Mouse (Mus musculus): ENCODE results near the gene 5830411N06Rik. TPM values are rescaled to one million over a fixed set of nuclear protein-coding genes. Genes with fewer than 3 reads are reported as not detected.

Gene 5830411N06Rik
- polyA plus RNA-seq (2012; rRNA removed), result 0.18 and 0.28 TPM in 2 replicates

DNA sequence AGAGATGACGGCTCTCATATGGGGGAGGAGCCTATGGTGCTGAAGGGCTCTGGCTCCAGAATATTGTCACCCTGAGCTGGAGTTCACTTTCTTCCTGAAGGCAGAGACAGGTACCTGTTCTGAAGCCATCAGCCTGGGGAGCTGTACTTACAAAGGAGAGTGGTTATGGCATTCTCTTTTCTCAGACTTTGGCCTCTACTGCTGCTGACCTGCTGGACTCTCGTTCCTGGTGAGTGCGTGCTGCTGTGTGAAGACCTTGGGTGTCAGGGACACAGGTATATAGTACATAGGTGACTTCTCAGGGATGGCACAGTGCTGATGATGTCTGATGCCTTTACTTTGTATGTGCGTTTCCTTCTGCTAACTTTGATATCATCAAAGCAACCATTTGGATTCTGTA, at the start of gene 5830411N06Rik:
Gene 5830411N06Rik, plus strand, starts transcription at position 69 of the 400 bp plus-strand sequence.
- Histone ChIP-seq H3K27ac (ENCODE audit: insufficient read depth, low read depth, low read length) (no peak within 1 kb of the TSS), H3K27me3 (ENCODE audit: control insufficient read depth, insufficient read depth, low read length) (no peaks in the 10 kb centered on the region), H3K4me1 (ENCODE audit: control insufficient read depth, insufficient read depth, insufficient read length, low read length) (no peaks in the 10 kb centered on the region), H3K4me3 (ENCODE audit: low read depth, low read length) (no peak within 1 kb of the TSS), H3K36me3 (ENCODE audit: control insufficient read depth, insufficient read depth, low read length) (no peaks in the 10 kb centered on the region)
- 64% methylated on average over 4 of the region's 4 CpGs for WGBS
- TF ChIP-seq POLR2A (IDR thresholded peaks at IDR 0.05; ENCODE audit: low read depth, low read length) (no peak), CTCF (IDR thresholded peaks at IDR 0.05; ENCODE audit: extremely low read depth, insufficient read length, insufficient replicate concordance, low read depth, low read length) (no peak)

GRCm38 (mm10) chr7:140201090-140201489, 46.0 kb upstream of the 5830411N06Rik start:
- no peaks in the 10 kb centered on the region for H3K27me3 ChIP-seq (ENCODE audit: control insufficient read depth, insufficient read depth, low read length)
- H3K36me3 ChIP-seq (ENCODE audit: control insufficient read depth, insufficient read depth, low read length), result no peaks in the 10 kb centered on the region
- TF ChIP-seq POLR2A (IDR thresholded peaks at IDR 0.05; ENCODE audit: low read depth, low read length) (no peak), CTCF (IDR thresholded peaks at IDR 0.05; ENCODE audit: extremely low read depth, insufficient read length, insufficient replicate concordance, low read depth, low read length) (no peak)
- no peak overlapping the region for H3K27ac ChIP-seq (ENCODE audit: insufficient read depth, low read depth, low read length)
- no peaks in the 10 kb centered on the region for H3K4me1 ChIP-seq (ENCODE audit: control insufficient read depth, insufficient read depth, insufficient read length, low read length)
- no peak overlapping the region for H3K4me3 ChIP-seq (ENCODE audit: low read depth, low read length)
- 86% methylated on average over 4 of the region's 4 CpGs for WGBS

- Histone ChIP-seq H3K4me3 (ENCODE audit: low read depth, low read length) (no peak within 1 kb of the TSS), H3K36me3 (ENCODE audit: control insufficient read depth, insufficient read depth, low read length) (no peaks in the 10 kb centered on the region), H3K4me1 (ENCODE audit: control insufficient read depth, insufficient read depth, insufficient read length, low read length) (no peaks in the 10 kb centered on the region), H3K27me3 (ENCODE audit: control insufficient read depth, insufficient read depth, low read length) (no peaks in the 10 kb centered on the region), H3K27ac (ENCODE audit: insufficient read depth, low read depth, low read length) (no peak within 1 kb of the TSS)
- TF ChIP-seq POLR2A (IDR thresholded peaks at IDR 0.05; ENCODE audit: low read depth, low read length), result no peak
Observed at GRCm38 (mm10) chr7:140205864-140206263, 41.2 kb upstream of the 5830411N06Rik start, which contains the start of gene Olfr524. TSS of gene Olfr524 (minus strand) at chr7:140205964.

GRCm38 (mm10) chr7:140206904-140207303, 40.2 kb upstream of the 5830411N06Rik start:
- no peak for TF ChIP-seq POLR2A (IDR thresholded peaks at IDR 0.05; ENCODE audit: low read depth, low read length)
- TF ChIP-seq CTCF (IDR thresholded peaks at IDR 0.05; ENCODE audit: extremely low read depth, insufficient read length, insufficient replicate concordance, low read depth, low read length), result no peak
- WGBS, result 83% methylated on average over 3 of the region's 3 CpGs

GRCm38 (mm10) chr7:140208153-140208552, 38.9 kb upstream of the 5830411N06Rik start:
- WGBS, result 37% methylated on average over 8 of the region's 8 CpGs
- H3K27ac ChIP-seq (ENCODE audit: insufficient read depth, low read depth, low read length), result no peak overlapping the region
- no peaks in the 10 kb centered on the region for H3K4me1 ChIP-seq (ENCODE audit: control insufficient read depth, insufficient read depth, insufficient read length, low read length)
- no peaks in the 10 kb centered on the region for H3K36me3 ChIP-seq (ENCODE audit: control insufficient read depth, insufficient read depth, low read length)
- TF ChIP-seq CTCF (IDR thresholded peaks at IDR 0.05; ENCODE audit: extremely low read depth, insufficient read length, insufficient replicate concordance, low read depth, low read length), result no peak
- TF ChIP-seq POLR2A (IDR thresholded peaks at IDR 0.05; ENCODE audit: low read depth, low read length), result no peak
- no peaks in the 10 kb centered on the region for H3K27me3 ChIP-seq (ENCODE audit: control insufficient read depth, insufficient read depth, low read length)
- H3K4me3 ChIP-seq (ENCODE audit: low read depth, low read length), result no peak overlapping the region

More at GRCm38 (mm10) chr7:140206904-140207303, 40.2 kb upstream of the 5830411N06Rik start:
- no peak overlapping the region for H3K4me3 ChIP-seq (ENCODE audit: low read depth, low read length)
- no peaks in the 10 kb centered on the region for H3K27me3 ChIP-seq (ENCODE audit: control insufficient read depth, insufficient read depth, low read length)
- no peaks in the 10 kb centered on the region for H3K36me3 ChIP-seq (ENCODE audit: control insufficient read depth, insufficient read depth, low read length)
- no peak overlapping the region for H3K27ac ChIP-seq (ENCODE audit: insufficient read depth, low read depth, low read length)
- no peaks in the 10 kb centered on the region for H3K4me1 ChIP-seq (ENCODE audit: control insufficient read depth, insufficient read depth, insufficient read length, low read length)

GRCm38 (mm10) chr7:140208677-140209076, 38.4 kb upstream of the 5830411N06Rik start:
- Histone ChIP-seq H3K27ac (ENCODE audit: insufficient read depth, low read depth, low read length) (no peak overlapping the region), H3K36me3 (ENCODE audit: control insufficient read depth, insufficient read depth, low read length) (no peaks in the 10 kb centered on the region), H3K4me3 (ENCODE audit: low read depth, low read length) (no peak overlapping the region), H3K4me1 (ENCODE audit: control insufficient read depth, insufficient read depth, insufficient read length, low read length) (no peaks in the 10 kb centered on the region), H3K27me3 (ENCODE audit: control insufficient read depth, insufficient read depth, low read length) (no peaks in the 10 kb centered on the region)
- TF ChIP-seq POLR2A (IDR thresholded peaks at IDR 0.05; ENCODE audit: low read depth, low read length) (no peak), CTCF (IDR thresholded peaks at IDR 0.05; ENCODE audit: extremely low read depth, insufficient read length, insufficient replicate concordance, low read depth, low read length) (no peak)
- WGBS, result 31% methylated on average over 3 of the region's 3 CpGs

- H3K36me3 ChIP-seq (ENCODE audit: control insufficient read depth, insufficient read depth, low read length), result no peaks in the 10 kb centered on the region
- no peak overlapping the region for H3K27ac ChIP-seq (ENCODE audit: insufficient read depth, low read depth, low read length)
- H3K4me1 ChIP-seq (ENCODE audit: control insufficient read depth, insufficient read depth, insufficient read length, low read length), result no peaks in the 10 kb centered on the region
- H3K27me3 ChIP-seq (ENCODE audit: control insufficient read depth, insufficient read depth, low read length), result no peaks in the 10 kb centered on the region
- H3K4me3 ChIP-seq (ENCODE audit: low read depth, low read length), result no peak overlapping the region
- TF ChIP-seq CTCF (IDR thresholded peaks at IDR 0.05; ENCODE audit: extremely low read depth, insufficient read length, insufficient replicate concordance, low read depth, low read length), result no peak
- no peak for TF ChIP-seq POLR2A (IDR thresholded peaks at IDR 0.05; ENCODE audit: low read depth, low read length)
- WGBS, result 73% methylated on average over 5 of the region's 5 CpGs
Observed at GRCm38 (mm10) chr7:140213841-140214240, 33.2 kb upstream of the 5830411N06Rik start.

- H3K27me3 ChIP-seq (ENCODE audit: control insufficient read depth, insufficient read depth, low read length), result no peaks in the 10 kb centered on the region
- no peak within 1 kb of the TSS for H3K27ac ChIP-seq (ENCODE audit: insufficient read depth, low read depth, low read length)
- H3K36me3 ChIP-seq (ENCODE audit: control insufficient read depth, insufficient read depth, low read length), result no peaks in the 10 kb centered on the region
- 80% methylated on average over 2 of the region's 2 CpGs for WGBS
- H3K4me3 ChIP-seq (ENCODE audit: low read depth, low read length), result no peak within 1 kb of the TSS
- no peak for TF ChIP-seq POLR2A (IDR thresholded peaks at IDR 0.05; ENCODE audit: low read depth, low read length)
- no peak for TF ChIP-seq CTCF (IDR thresholded peaks at IDR 0.05; ENCODE audit: extremely low read depth, insufficient read length, insufficient replicate concordance, low read depth, low read length)
- H3K4me1 ChIP-seq (ENCODE audit: control insufficient read depth, insufficient read depth, insufficient read length, low read length), result no peaks in the 10 kb centered on the region
Observed at GRCm38 (mm10) chr7:140217967-140218366, 29.1 kb upstream of the 5830411N06Rik start, which contains the start of gene Cd163l1. TSS of gene Cd163l1 (plus strand) at chr7:140218267.
